Mouse (Mus musculus): Measurements from ENCODE around the gene Zfp981. TPM values are rescaled to one million over a fixed set of nuclear protein-coding genes. Genes with fewer than 3 reads are reported as not detected.
"Not testable (repeated sequence)": the region's sequence is repeated elsewhere in the genome, so short reads cannot be mapped to it uniquely, and the experiment has no call there.

The Zfp981 gene
- total and polyA plus RNA-seq, 2 experiments from 2014 or later = not detected

- no peak for DNase-seq (ENCODE audit: low spot score)
- Histone ChIP-seq H3K27ac (ENCODE audit: low read depth) (no peak overlapping the region), H3K27me3 (ENCODE audit: control insufficient read depth, insufficient read depth, low read length) (no peaks in the 10 kb centered on the region), H3K4me3 (ENCODE audit: low read depth, low read length) (no peak overlapping the region), H3K9me3 (replicated peaks; ENCODE audit: control insufficient read depth, low read length) (peaks cover 53% of the 10 kb centered on the region), H3K4me2 (ENCODE audit: low read depth, low read length) (no peak overlapping the region), H3K4me1 (ENCODE audit: control insufficient read depth, insufficient read depth) (no peaks in the 10 kb centered on the region), H3K9ac (replicated peaks; ENCODE audit: low read depth, low read length) (no peak overlapping the region), H3K36me3 (replicated peaks; ENCODE audit: control insufficient read depth, insufficient read depth, low read length) (no peaks in the 10 kb centered on the region)
- no peak for TF ChIP-seq CTCF (IDR thresholded peaks at IDR 0.05; ENCODE audit: low read depth)
- TF ChIP-seq EP300 (IDR thresholded peaks at IDR 0.05; ENCODE audit: low read depth) = no peak
- ATAC-seq (ENCODE audit: insufficient read depth, low read depth) = no peak
- WGBS = 43% methylated on average over 2 of the region's 2 CpGs
These were observed 44.7 kb upstream of the Zfp981 start for GRCm38 (mm10) chr4:146457126-146457525.

DNA sequence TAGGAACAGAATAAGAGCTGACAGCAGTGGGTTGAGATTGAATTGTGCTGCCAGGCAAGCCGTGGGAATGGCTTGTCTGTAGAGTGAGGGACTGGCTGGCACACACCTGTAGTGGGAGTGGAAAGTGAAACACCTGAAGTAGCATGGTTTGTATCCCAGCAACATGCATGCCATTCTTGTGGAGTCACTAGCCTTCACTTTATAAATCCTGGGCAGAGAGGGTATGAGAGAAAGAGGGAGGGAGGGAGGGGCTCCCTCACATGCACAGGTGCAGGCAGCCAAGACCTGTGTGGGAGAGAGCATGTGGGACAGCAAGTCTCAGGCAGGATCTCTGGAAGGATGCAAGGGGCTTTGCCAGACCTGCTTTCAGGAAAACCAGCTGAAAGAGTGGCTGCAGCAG lies 44.1 kb upstream of the Zfp981 start:
- H3K4me2 ChIP-seq (ENCODE audit: low read depth, low read length) = no peak overlapping the region
- no peaks in the 10 kb centered on the region for H3K4me1 ChIP-seq (ENCODE audit: control insufficient read depth, insufficient read depth)
- TF ChIP-seq EP300 (IDR thresholded peaks at IDR 0.05; ENCODE audit: low read depth) = no peak
- TF ChIP-seq CTCF (IDR thresholded peaks at IDR 0.05; ENCODE audit: low read depth) = no peak
- WGBS = 61% methylated on average over 1 of the region's 1 CpGs
- no peak overlapping the region for H3K9ac ChIP-seq (replicated peaks; ENCODE audit: low read depth, low read length)
- ATAC-seq (ENCODE audit: insufficient read depth, low read depth) (peak; percentile 27), DNase-seq (ENCODE audit: low spot score) (no peak)
- no peak overlapping the region for H3K27ac ChIP-seq (ENCODE audit: low read depth)
- H3K9me3 ChIP-seq (replicated peaks; ENCODE audit: control insufficient read depth, low read length) = peaks cover 51% of the 10 kb centered on the region
- H3K27me3 ChIP-seq (ENCODE audit: control insufficient read depth, insufficient read depth, low read length) = no peaks in the 10 kb centered on the region
- no peak overlapping the region for H3K4me3 ChIP-seq (ENCODE audit: low read depth, low read length)
- no peaks in the 10 kb centered on the region for H3K36me3 ChIP-seq (replicated peaks; ENCODE audit: control insufficient read depth, insufficient read depth, low read length)

GRCm38 (mm10) chr4:146459822-146460221 lies 42.0 kb upstream of the Zfp981 start:
- H3K4me3 ChIP-seq (ENCODE audit: low read depth, low read length); H3K4me2 ChIP-seq (ENCODE audit: low read depth, low read length); H3K27ac ChIP-seq (ENCODE audit: low read depth); H3K36me3 ChIP-seq (replicated peaks; ENCODE audit: control insufficient read depth, insufficient read depth, low read length); ATAC-seq (ENCODE audit: insufficient read depth, low read depth); H3K9ac ChIP-seq (replicated peaks; ENCODE audit: low read depth, low read length); H3K27me3 ChIP-seq (ENCODE audit: control insufficient read depth, insufficient read depth, low read length); H3K4me1 ChIP-seq (ENCODE audit: control insufficient read depth, insufficient read depth); DNase-seq (ENCODE audit: low spot score): not testable (repeated sequence)
- 70% methylated on average over 5 of the region's 5 CpGs for WGBS
- peaks cover 42% of the 10 kb centered on the region for H3K9me3 ChIP-seq (replicated peaks; ENCODE audit: control insufficient read depth, low read length)

GRCm38 (mm10) chr4:146460685-146461084 lies 41.1 kb upstream of the Zfp981 start:
- not testable (repeated sequence) for H3K4me3 ChIP-seq (ENCODE audit: low read depth, low read length); H3K27me3 ChIP-seq (ENCODE audit: control insufficient read depth, insufficient read depth, low read length); H3K36me3 ChIP-seq (replicated peaks; ENCODE audit: control insufficient read depth, insufficient read depth, low read length); H3K4me1 ChIP-seq (ENCODE audit: control insufficient read depth, insufficient read depth); H3K4me2 ChIP-seq (ENCODE audit: low read depth, low read length); H3K27ac ChIP-seq (ENCODE audit: low read depth); ATAC-seq (ENCODE audit: insufficient read depth, low read depth); DNase-seq (ENCODE audit: low spot score); H3K9ac ChIP-seq (replicated peaks; ENCODE audit: low read depth, low read length)
- H3K9me3 ChIP-seq (replicated peaks; ENCODE audit: control insufficient read depth, low read length) = peaks cover 41% of the 10 kb centered on the region
- WGBS = 71% methylated on average over 5 of the region's 5 CpGs

DNA sequence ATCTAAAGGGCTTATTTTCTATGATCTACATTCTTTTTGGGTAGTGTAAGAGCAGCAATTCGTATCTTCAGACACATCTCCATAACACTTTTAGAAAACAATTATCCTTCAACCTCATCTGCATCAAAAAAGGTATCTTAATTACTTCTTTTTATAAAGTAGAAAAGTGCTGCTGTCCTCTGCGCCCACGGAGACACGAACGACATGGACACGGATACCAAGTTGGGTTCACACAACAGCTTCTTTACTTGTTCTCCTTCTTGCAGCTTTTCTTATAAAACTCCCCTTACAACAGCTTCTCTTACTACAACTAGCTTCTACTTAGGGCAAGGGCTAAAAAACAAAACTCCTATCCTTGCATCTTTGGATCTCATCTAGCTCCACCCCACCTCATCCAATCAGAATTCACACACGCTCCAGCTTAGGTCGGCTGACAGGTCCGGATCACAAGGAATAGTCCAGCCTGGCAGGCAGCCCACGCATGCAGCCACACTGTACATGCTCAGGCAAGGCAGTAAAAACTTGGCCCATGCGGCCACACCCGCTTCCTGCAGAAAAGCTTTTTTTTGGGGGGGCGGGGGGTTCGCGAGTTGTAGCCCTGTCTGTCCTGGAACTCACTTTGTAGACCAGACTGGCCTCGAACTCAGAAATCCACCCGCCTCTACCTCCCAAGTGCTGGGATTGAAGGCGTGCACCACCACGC lies 38.0 kb upstream of the Zfp981 start:
- H3K4me1 ChIP-seq (ENCODE audit: control insufficient read depth, insufficient read depth); DNase-seq (ENCODE audit: low spot score); H3K4me2 ChIP-seq (ENCODE audit: low read depth, low read length); H3K27ac ChIP-seq (ENCODE audit: low read depth); ATAC-seq (ENCODE audit: insufficient read depth, low read depth); H3K36me3 ChIP-seq (replicated peaks; ENCODE audit: control insufficient read depth, insufficient read depth, low read length); H3K4me3 ChIP-seq (ENCODE audit: low read depth, low read length); H3K9ac ChIP-seq (replicated peaks; ENCODE audit: low read depth, low read length); H3K27me3 ChIP-seq (ENCODE audit: control insufficient read depth, insufficient read depth, low read length): not testable (repeated sequence)
- H3K9me3 ChIP-seq (replicated peaks; ENCODE audit: control insufficient read depth, low read length) = peaks cover 20% of the 10 kb centered on the region
- WGBS = 79% methylated on average over 17 of the region's 19 CpGs

DNA sequence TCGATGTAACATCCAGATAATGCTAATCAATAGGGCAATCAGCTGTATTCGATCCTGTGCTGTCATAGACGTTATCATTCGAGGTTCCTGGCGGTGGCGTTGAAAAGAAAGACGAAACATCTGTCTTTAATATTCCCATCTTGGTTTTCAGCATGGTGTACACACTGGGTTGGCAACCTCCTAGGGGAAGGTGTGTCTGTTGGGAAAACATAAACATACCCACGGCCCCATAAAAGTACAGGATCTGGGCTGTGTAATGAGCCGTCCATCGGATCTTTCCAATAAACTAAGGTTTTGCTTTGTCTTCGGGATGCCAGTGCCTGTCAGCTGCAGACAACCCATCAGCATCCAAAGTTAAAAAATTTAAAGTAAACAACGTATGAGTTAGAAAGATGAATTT lies 31.8 kb upstream of the Zfp981 start:
- not testable (repeated sequence) for H3K27me3 ChIP-seq (ENCODE audit: control insufficient read depth, insufficient read depth, low read length); H3K4me3 ChIP-seq (ENCODE audit: low read depth, low read length); H3K9ac ChIP-seq (replicated peaks; ENCODE audit: low read depth, low read length); H3K4me1 ChIP-seq (ENCODE audit: control insufficient read depth, insufficient read depth); H3K36me3 ChIP-seq (replicated peaks; ENCODE audit: control insufficient read depth, insufficient read depth, low read length); DNase-seq (ENCODE audit: low spot score); ATAC-seq (ENCODE audit: insufficient read depth, low read depth); H3K4me2 ChIP-seq (ENCODE audit: low read depth, low read length); H3K27ac ChIP-seq (ENCODE audit: low read depth)
- H3K9me3 ChIP-seq (replicated peaks; ENCODE audit: control insufficient read depth, low read length) = peaks cover 21% of the 10 kb centered on the region
- WGBS = 84% methylated on average over 9 of the region's 12 CpGs

DNA sequence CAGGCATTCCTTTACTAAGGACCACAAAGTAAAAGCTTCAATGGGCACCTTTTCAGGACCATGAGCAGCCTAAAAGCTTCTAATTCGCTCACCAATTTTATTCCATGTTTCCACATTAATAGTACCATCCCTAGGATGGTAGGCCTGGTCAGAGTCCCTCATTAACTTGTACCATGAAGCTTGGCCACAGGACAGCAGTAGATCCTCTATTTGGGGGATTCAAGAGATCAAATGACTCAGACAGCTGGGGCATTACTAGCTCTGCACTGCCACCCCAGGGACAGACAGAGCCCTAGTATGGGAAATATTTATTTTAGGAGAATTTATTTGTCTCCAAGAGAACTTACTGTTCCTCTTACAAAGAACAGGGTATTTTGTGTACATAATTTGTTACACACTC lies 27.6 kb upstream of the Zfp981 start:
- not testable (repeated sequence) for H3K4me3 ChIP-seq (ENCODE audit: low read depth, low read length); H3K4me1 ChIP-seq (ENCODE audit: control insufficient read depth, insufficient read depth)
- no CpG with 5 or more reads among the region's 1 CpGs for WGBS

DNA sequence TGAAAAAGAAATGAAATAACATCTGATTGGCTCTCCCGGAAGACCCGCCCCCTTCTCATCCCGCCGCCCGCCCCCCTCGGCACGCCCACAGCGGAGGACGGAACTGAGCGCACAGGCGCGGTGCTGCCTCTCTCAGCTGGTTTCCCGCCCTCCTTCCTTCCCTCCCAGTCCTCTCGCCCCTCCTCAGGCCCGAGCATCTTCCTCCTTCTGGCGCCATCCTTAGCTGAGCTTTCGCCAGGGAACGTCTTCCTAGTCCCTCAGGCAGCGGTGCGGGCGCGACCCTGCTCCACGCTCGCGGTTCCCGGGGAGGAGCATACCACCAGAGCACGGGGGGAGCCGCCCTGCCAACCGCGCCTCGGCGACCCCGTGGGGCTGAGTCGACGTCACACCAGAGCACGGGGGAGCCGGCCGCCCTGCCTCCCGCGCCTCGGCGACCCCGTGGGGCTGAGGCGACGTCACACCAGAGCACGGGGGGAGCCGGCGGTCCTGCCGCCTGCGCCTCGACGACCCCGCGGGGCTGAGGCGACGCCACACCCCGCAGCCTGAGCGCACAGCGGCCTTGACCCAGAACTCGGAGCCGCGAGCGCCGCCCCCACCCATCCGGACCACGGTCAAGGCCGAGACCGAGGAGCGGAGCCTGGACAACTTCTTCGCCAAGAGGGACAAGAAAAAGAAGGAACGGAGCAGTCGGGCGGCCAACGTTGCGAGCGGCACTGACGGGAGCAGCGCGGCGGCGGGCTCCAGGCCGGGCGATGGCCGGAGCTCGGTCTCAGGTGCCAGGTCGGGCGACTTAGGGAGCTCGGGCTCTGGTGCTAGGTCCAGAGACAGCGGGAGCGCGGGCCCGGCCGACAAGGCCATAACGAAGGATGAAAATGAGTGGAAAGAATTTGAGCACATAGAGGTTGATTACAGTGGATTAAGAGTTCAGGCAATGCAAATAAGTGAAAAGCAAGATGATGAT lies 26.8 kb upstream of the Zfp981 start:
- H3K9ac ChIP-seq (replicated peaks; ENCODE audit: low read depth, low read length); DNase-seq (ENCODE audit: low spot score); H3K27me3 ChIP-seq (ENCODE audit: control insufficient read depth, insufficient read depth, low read length); H3K4me1 ChIP-seq (ENCODE audit: control insufficient read depth, insufficient read depth); H3K27ac ChIP-seq (ENCODE audit: low read depth); H3K36me3 ChIP-seq (replicated peaks; ENCODE audit: control insufficient read depth, insufficient read depth, low read length); H3K4me2 ChIP-seq (ENCODE audit: low read depth, low read length); H3K4me3 ChIP-seq (ENCODE audit: low read depth, low read length): not testable (repeated sequence)
- H3K9me3 ChIP-seq (replicated peaks; ENCODE audit: control insufficient read depth, low read length) = peaks cover 40% of the 10 kb centered on the region
- peak; percentile 65 for ATAC-seq (ENCODE audit: insufficient read depth, low read depth)
- 48% methylated on average over 54 of the region's 94 CpGs for WGBS

More for the DNA sequence above, 27.6 kb upstream of the Zfp981 start:
- peaks cover 42% of the 10 kb centered on the region for H3K9me3 ChIP-seq (replicated peaks; ENCODE audit: control insufficient read depth, low read length)
- not testable (repeated sequence) for H3K27ac ChIP-seq (ENCODE audit: low read depth); H3K27me3 ChIP-seq (ENCODE audit: control insufficient read depth, insufficient read depth, low read length); H3K4me2 ChIP-seq (ENCODE audit: low read depth, low read length); ATAC-seq (ENCODE audit: insufficient read depth, low read depth); H3K9ac ChIP-seq (replicated peaks; ENCODE audit: low read depth, low read length); H3K36me3 ChIP-seq (replicated peaks; ENCODE audit: control insufficient read depth, insufficient read depth, low read length); DNase-seq (ENCODE audit: low spot score)

Data from heart, postnatal 0 days (tissue).